Mouse (Mus musculus) forebrain, embryonic 10.5 days (tissue): ENCODE data around the gene Gpld1. TPM values are rescaled to one million over a fixed set of nuclear protein-coding genes. Genes with fewer than 3 reads are reported as not detected.

Experiments used
- polyA plus RNA-seq: library from polyadenylated mRNA; unstranded; fragments of >200 nt; fragmentation: Nextera tagmentation; extraction: Ambion mirVana; gene quantifications from 2 replicates; pipeline ENCODE4 v1.2.1, GENCODE M21; 2016

Gene Gpld1
- polyA plus RNA-seq, 1 experiment from 2014 or later: 0.40 TPM

Other genes starting within 250 kb of the Gpld1 start
- 0.18 and 0.22 TPM in 2 replicates for gene Armh2, start 201.9 kb upstream of the Gpld1 start, polyA plus RNA-seq
- 208 TPM in 2 replicates for gene Gmnn, start 181.2 kb upstream of the Gpld1 start, polyA plus RNA-seq
- gene BC005537, start 141.5 kb upstream of the Gpld1 start, polyA plus RNA-seq: 11.4 TPM in 2 replicates
- gene Acot13, start 111.6 kb upstream of the Gpld1 start, polyA plus RNA-seq: 61.7 TPM in 2 replicates
- gene Tdp2, start 111.5 kb upstream of the Gpld1 start, polyA plus RNA-seq: 80.2 and 82.4 TPM in 2 replicates
- gene D130043K22Rik, start 98.0 kb upstream of the Gpld1 start, polyA plus RNA-seq: 0.17 and 0.43 TPM in 2 replicates
- 8.1 and 8.5 TPM in 2 replicates for gene Aldh5a1, start 5.5 kb upstream of the Gpld1 start, polyA plus RNA-seq
- gene Mrs2, start 77.2 kb downstream of the Gpld1 start, polyA plus RNA-seq: 18.9 and 21.0 TPM in 2 replicates
- gene Dcdc2a, start 112.9 kb downstream of the Gpld1 start, polyA plus RNA-seq: 1.5 and 2.1 TPM in 2 replicates